Mouse (Mus musculus) testis, adult 2 months (tissue): ENCODE data around the gene Mab21l1. TPM values are rescaled to one million over a fixed set of nuclear protein-coding genes. Genes with fewer than 3 reads are reported as not detected.
A peak's percentile ranks its signal among the peaks of the same experiment; 100 is the strongest.

ENCODE experiments used
- H3K27ac ChIP-seq: fragments of 200-500 bp; 2 replicates; pipeline ENCODE4 v1.5.1; 2012; ENCODE audit warnings: low read depth, low read length; ENCODE audit not compliant: control insufficient read depth, insufficient read depth
- H3K27me3 ChIP-seq: fragments of 200-500 bp; 2 replicates; pipeline ENCODE4 v1.6.1; 2012; ENCODE audit warnings: mild to moderate bottlenecking, low read length, moderate library complexity; ENCODE audit not compliant: control insufficient read depth, insufficient read depth
- H3K36me3 ChIP-seq: fragments of 200-500 bp; 2 replicates; pipeline ENCODE4 v1.6.1; 2012; ENCODE audit warnings: mild to moderate bottlenecking, low read length; ENCODE audit not compliant: control insufficient read depth, insufficient read depth
- H3K4me1 ChIP-seq: fragments of 200-500 bp; 2 replicates; pipeline ENCODE4 v1.6.1; 2012; ENCODE audit warnings: low read length; ENCODE audit not compliant: control insufficient read depth, insufficient read depth
- H3K4me3 ChIP-seq: fragments of 200-500 bp; 2 replicates; pipeline ENCODE4 v1.5.1; 2012; ENCODE audit warnings: low read depth, mild to moderate bottlenecking, low read length, moderate library complexity, mixed read lengths; ENCODE audit not compliant: control insufficient read depth
- CTCF ChIP-seq: fragments of 200-500 bp; IDR thresholded peaks from 2 replicates; pipeline ENCODE4 v1.5.1; 2012; ENCODE audit warnings: low read depth, mild to moderate bottlenecking, inconsistent platforms, low read length, moderate library complexity; ENCODE audit not compliant: control insufficient read depth, insufficient read depth, insufficient replicate concordance
- POLR2A ChIP-seq: fragments of 200-500 bp; IDR thresholded peaks from 2 replicates; pipeline ENCODE4 v1.6.1; 2012; ENCODE audit warnings: low read depth, mild to moderate bottlenecking, inconsistent platforms, low read length, moderate library complexity; ENCODE audit not compliant: control insufficient read depth
- polyA plus RNA-seq: library from polyadenylated mRNA; depleted of rRNA; stranded (reverse); fragments of >200 nt; gene quantifications from 2 replicates; pipeline ENCODE4 v1.2.3, GENCODE M21; 2012; rRNA removed

The Mab21l1 gene
- polyA plus RNA-seq: not detected in 2 replicates

- TF ChIP-seq CTCF (no peak), POLR2A (no peak)
- H3K27ac ChIP-seq: no peak within 1 kb of the TSS
- H3K4me1 ChIP-seq: peaks cover 10% of the 10 kb centered on the region
- no peaks in the 10 kb centered on the region for H3K36me3 ChIP-seq
- H3K27me3 ChIP-seq: no peaks in the 10 kb centered on the region
- H3K4me3 ChIP-seq: peak within 1 kb of the TSS; percentile 7
Observed at GRCm38 (mm10) chr3:55782056-55782687, at the start of gene Mab21l1. Mab21l1 (plus strand) TSS chr3:55782510.

GRCm38 (mm10) chr3:55733665-55734064 lies 48.6 kb upstream of the Mab21l1 start:
- H3K36me3 ChIP-seq: no peaks in the 10 kb centered on the region
- H3K4me1 ChIP-seq: no peaks in the 10 kb centered on the region
- H3K27me3 ChIP-seq: no peaks in the 10 kb centered on the region
- no peak for TF ChIP-seq CTCF
- H3K4me3 ChIP-seq: no peak overlapping the region
- H3K27ac ChIP-seq: no peak overlapping the region

DNA sequence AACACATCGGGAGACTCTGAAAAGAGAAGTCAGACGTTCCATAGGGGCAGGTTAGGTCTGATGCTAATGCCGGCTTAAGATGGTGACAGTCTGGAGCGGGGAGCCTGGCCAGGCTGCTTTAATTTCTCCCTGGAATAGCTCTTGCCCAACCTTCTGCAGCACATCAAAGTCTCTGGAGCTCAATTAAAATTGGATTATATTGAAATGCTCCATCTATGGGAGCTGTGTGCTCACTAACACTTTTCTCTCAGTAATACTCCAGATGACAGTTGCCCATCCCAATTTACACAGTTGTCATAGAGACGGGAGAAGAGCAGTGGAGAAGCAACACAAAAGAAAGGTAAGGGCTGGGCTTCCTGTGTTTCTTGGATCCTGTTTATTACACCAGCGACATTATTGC lies 40.9 kb upstream of the Mab21l1 start:
- no peak for TF ChIP-seq POLR2A
- no peak for TF ChIP-seq CTCF
- no peak overlapping the region for H3K4me3 ChIP-seq
- H3K4me1 ChIP-seq: no peaks in the 10 kb centered on the region
- no peaks in the 10 kb centered on the region for H3K27me3 ChIP-seq
- H3K36me3 ChIP-seq: no peaks in the 10 kb centered on the region
- no peak overlapping the region for H3K27ac ChIP-seq

- Histone ChIP-seq H3K36me3 (no peaks in the 10 kb centered on the region), H3K4me1 (no peaks in the 10 kb centered on the region), H3K4me3 (no peak overlapping the region), H3K27ac (no peak overlapping the region), H3K27me3 (no peaks in the 10 kb centered on the region)
- TF ChIP-seq POLR2A: no peak
- no peak for TF ChIP-seq CTCF
Observed at GRCm38 (mm10) chr3:55742218-55742617, 40.1 kb upstream of the Mab21l1 start.

DNA sequence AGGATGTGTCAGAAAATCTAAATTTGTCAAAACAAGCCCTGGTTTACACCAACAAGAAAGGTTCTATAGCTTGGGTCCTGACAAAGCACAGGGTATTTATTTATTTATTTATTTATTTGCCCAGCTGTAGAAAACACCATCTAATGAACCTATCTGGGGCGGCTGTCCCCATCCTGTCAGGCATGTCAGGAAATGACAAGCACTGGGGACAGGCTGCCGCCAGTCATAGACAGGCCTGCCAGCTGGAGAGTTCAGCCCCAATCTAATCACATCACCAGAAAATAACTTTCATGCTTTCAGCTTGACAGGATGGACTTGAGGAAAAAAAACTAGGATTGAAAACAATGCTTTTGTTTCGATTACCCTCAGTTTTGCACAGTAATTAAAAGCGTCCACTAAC lies 39.7 kb upstream of the Mab21l1 start:
- Histone ChIP-seq H3K4me1 (no peaks in the 10 kb centered on the region), H3K4me3 (no peak overlapping the region), H3K27me3 (no peaks in the 10 kb centered on the region), H3K27ac (no peak overlapping the region), H3K36me3 (no peaks in the 10 kb centered on the region)
- TF ChIP-seq CTCF: no peak
- TF ChIP-seq POLR2A: no peak

DNA sequence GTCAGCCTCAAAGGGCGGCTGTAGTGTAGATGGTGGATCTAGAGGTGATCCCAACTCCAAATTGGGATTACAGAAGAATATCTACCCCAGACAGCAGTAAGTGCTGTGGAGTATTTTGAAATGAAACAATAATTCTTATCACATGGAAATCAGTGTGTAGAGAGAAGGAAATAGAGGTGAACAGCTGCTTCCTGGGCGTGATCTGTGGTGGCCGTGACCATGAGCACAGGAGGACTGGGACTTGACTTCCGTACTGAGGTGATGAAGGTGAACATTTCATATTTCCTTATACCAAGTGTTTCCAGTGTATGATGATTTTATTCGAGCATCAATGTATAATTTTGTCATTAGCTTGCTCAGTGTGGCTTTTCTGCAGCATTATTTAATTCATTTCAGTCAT lies 38.4 kb upstream of the Mab21l1 start:
- TF ChIP-seq POLR2A (no peak), CTCF (no peak)
- no peak overlapping the region for H3K27ac ChIP-seq
- H3K4me1 ChIP-seq: no peaks in the 10 kb centered on the region

DNA sequence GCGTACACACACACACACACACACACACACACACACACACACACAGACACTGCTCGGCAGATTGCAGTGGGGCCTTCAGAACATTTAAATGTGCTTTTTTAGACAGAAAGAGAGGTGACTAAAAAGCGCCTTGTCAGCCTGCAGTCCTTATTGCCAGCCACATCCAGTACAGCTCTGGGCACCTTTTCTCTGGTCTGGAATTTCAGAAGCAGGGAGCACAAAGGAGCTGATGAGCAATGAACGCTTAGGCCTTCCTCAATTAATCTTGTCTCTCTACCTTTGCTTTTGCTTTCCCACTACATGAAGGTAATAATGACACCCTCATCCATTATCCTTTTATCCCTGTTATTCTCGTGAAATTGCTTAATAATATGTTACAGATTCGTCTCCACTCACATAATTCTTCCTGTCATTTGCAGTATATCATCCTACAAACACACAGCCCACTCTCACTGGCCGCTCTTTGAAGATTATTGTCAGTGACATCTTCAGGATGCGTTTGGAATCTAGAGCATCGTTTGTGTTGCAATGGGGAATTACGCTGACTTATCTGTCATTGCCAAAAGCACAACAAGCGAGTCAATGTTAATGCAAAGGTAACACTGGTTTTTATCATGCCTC lies 31.8 kb upstream of the Mab21l1 start:
- Histone ChIP-seq H3K27ac (no peak overlapping the region), H3K27me3 (no peaks in the 10 kb centered on the region), H3K4me3 (no peak overlapping the region), H3K4me1 (no peaks in the 10 kb centered on the region), H3K36me3 (no peaks in the 10 kb centered on the region)
- TF ChIP-seq CTCF (no peak), POLR2A (no peak)

More for the DNA sequence above, 38.4 kb upstream of the Mab21l1 start:
- Histone ChIP-seq H3K36me3 (no peaks in the 10 kb centered on the region), H3K27me3 (no peaks in the 10 kb centered on the region), H3K4me3 (no peak overlapping the region)

GRCm38 (mm10) chr3:55751363-55751762 lies 30.9 kb upstream of the Mab21l1 start:
- Histone ChIP-seq H3K27me3 (no peaks in the 10 kb centered on the region), H3K4me1 (no peaks in the 10 kb centered on the region), H3K36me3 (no peaks in the 10 kb centered on the region), H3K27ac (no peak overlapping the region), H3K4me3 (no peak overlapping the region)
- TF ChIP-seq POLR2A: no peak
